Comparison of ENCODE assay signal across 14 mouse cellular contexts in genomic region chr15:86107831-86108471, GRCm38 (mm10). TPM values are rescaled to one million over a fixed set of nuclear protein-coding genes. Genes with fewer than 3 reads are reported as not detected.
DNase-seq lines count a peak whose midpoint lies in the region; ATAC-seq and TF ChIP-seq lines count a peak whose summit lies in the region.
"Had no signal": no experiment of that assay in that cellular context is flagged by ENCODE, and none has a peak within 500 bp of the region (broad histone marks: within the 10 kb centered on the region; RNA-seq: fewer than 3 reads in every experiment).

No protein-coding gene starts in this region.

- TF ChIP-seq CTCF in lung, embryonic 14.5 days (IDR thresholded peaks at IDR 0.05; ENCODE audit: low read depth), result 0 out of 2 replicates have a peak, but pooled peaks have one; percentile 8
- TF ChIP-seq CTCF in lung, adult 2 months (IDR thresholded peaks at IDR 0.05; ENCODE audit: insufficient read depth, low read length), result no peak

- WGBS in lung, embryonic 14.5 days, result 78% methylated on average over 11 of the region's 11 CpGs
- WGBS in lung, adult 2 months, result 86% methylated on average over 11 of the region's 11 CpGs
- 43% methylated on average over 11 of the region's 11 CpGs for WGBS in liver, embryonic 15.5 days (ENCODE audit: insufficient replicate concordance)

- no peak overlapping the region for H3K4me2 ChIP-seq in lung, embryonic 14.5 days
- peak overlapping the region; percentile 36 for H3K4me2 ChIP-seq in liver, embryonic 15.5 days
- H3K4me2 ChIP-seq: embryonic facial prominence, embryonic 15.5 days had no signal

- TF ChIP-seq POLR2A in lung, adult 2 months (IDR thresholded peaks at IDR 0.05; ENCODE audit: borderline replicate concordance, extremely low read depth, low read depth, low read length), result no peak

- peaks cover 11% of the 10 kb centered on the region for H3K4me1 ChIP-seq in lung, embryonic 14.5 days (ENCODE audit: insufficient read depth)
- peaks cover 4% of the 10 kb centered on the region for H3K4me1 ChIP-seq in lung, adult 2 months (ENCODE audit: control insufficient read depth, insufficient read depth, low read length)
- H3K4me1 ChIP-seq in liver, embryonic 15.5 days (replicated peaks), result peaks cover 98% of the 10 kb centered on the region

- no peaks in the 10 kb centered on the region for H3K27me3 ChIP-seq in lung, embryonic 14.5 days (ENCODE audit: insufficient read depth, low read length)
- H3K27me3 ChIP-seq in liver, embryonic 15.5 days, result no peaks in the 10 kb centered on the region
- H3K27me3 ChIP-seq: embryonic facial prominence, embryonic 15.5 days; Patski had no signal

- H3K27ac ChIP-seq in lung, embryonic 14.5 days (ENCODE audit: low read depth), result no peak overlapping the region
- H3K27ac ChIP-seq in liver, embryonic 15.5 days (replicated peaks), result peak overlapping the region; percentile 96
- H3K27ac ChIP-seq: embryonic facial prominence, embryonic 15.5 days had no signal

- peak; percentile 90 for DNase-seq in heart, adult 11 months
- no peak for DNase-seq in heart, postnatal 25 days (ENCODE audit: low spot score)
- DNase-seq in lung, embryonic 14.5 days, result no peak
- no peak for DNase-seq in lung, adult 2 months
- no peak for DNase-seq in frontal cortex, postnatal 36 days (ENCODE audit: low spot score in 2 of 2)
- DNase-seq: adrenal gland, postnatal 25 days; B cell, adult 2 months; kidney, adult 8-10 months; lung, postnatal 10 days had no signal

- H3K36me3 ChIP-seq in lung, embryonic 14.5 days (ENCODE audit: insufficient read depth), result no peaks in the 10 kb centered on the region
- H3K36me3 ChIP-seq in liver, embryonic 15.5 days (replicated peaks), result no peaks in the 10 kb centered on the region; the same call in 1 of the 2 replicates

- 0 out of 2 replicates have a peak, but pooled peaks have one; percentile 5 for ATAC-seq in lung, embryonic 14.5 days (ENCODE audit: insufficient read depth)
- ATAC-seq in erythroblast, adult 5-6 weeks (replicated peaks; ENCODE audit: low FRiP score, poor library complexity, severe bottlenecking), result peak; percentile 15
- peak; percentile 13 for ATAC-seq in liver, embryonic 15.5 days (ENCODE audit: insufficient read depth)
- ATAC-seq in activated CD4-positive, CD25-positive, alpha-beta regulatory T cell, adult 4 months, result no peak
- ATAC-seq: Patski had no signal

- H3K9me3 ChIP-seq in lung, embryonic 14.5 days (ENCODE audit: low read depth, low read length), result no peaks in the 10 kb centered on the region
- H3K9me3 ChIP-seq in liver, embryonic 15.5 days (replicated peaks), result no peaks in the 10 kb centered on the region
- H3K9me3 ChIP-seq: embryonic facial prominence, embryonic 15.5 days had no signal

- intact Hi-C loops in heart, postnatal 25 days (cut with DNase I), result no loop called here

- H3K4me3 ChIP-seq in lung, embryonic 14.5 days (ENCODE audit: low read depth, low read length), result no peak overlapping the region
- H3K4me3 ChIP-seq in lung, adult 2 months (replicated peaks; ENCODE audit: extremely low read depth, low read depth, low read length), result no peak overlapping the region
- no peak overlapping the region for H3K4me3 ChIP-seq in liver, embryonic 15.5 days (replicated peaks)
- H3K4me3 ChIP-seq: embryonic facial prominence, embryonic 15.5 days had no signal

- H3K9ac ChIP-seq in lung, embryonic 14.5 days, result no peak overlapping the region
- H3K9ac ChIP-seq in liver, embryonic 15.5 days, result peak overlapping the region; percentile 30; the same call in 1 of the 2 replicates
- H3K9ac ChIP-seq: embryonic facial prominence, embryonic 15.5 days had no signal

RNA-seq across cellular contexts. Expression of gene Gramd4, which starts 50.5 kb away (rescaled TPM):
- 10 to 100 TPM; 30.4 to 34.7 TPM for total RNA-seq in heart, postnatal 25 days (2021)
- 8.6 and 9.8 TPM in 2 replicates for polyA plus RNA-seq in lung, embryonic 14.5 days (2014; fragmentation: Nextera tagmentation; extraction: Ambion mirVana)
- 21.5 and 24.4 TPM in 2 replicates for polyA plus RNA-seq in lung, adult 2 months (2012; rRNA removed)
- total RNA-seq in erythroblast, adult 5-6 weeks (2015; ENCODE audit: low replicate concordance), result 3.3 and 7.3 TPM in 2 replicates
- 8.4 and 11.0 TPM in 2 replicates for total RNA-seq in erythroblast, adult 5-6 weeks (2017; ENCODE audit: low replicate concordance)
- 6.3 and 7.8 TPM in 2 replicates for polyA plus RNA-seq in liver, embryonic 15.5 days (2015; fragmentation: Nextera tagmentation; extraction: Ambion mirVana)
- polyA plus RNA-seq in activated CD4-positive, CD25-positive, alpha-beta regulatory T cell, adult 4 months (2017; shearing (Covaris generic)), result 10 to 100 TPM; 20.5 to 22.7 TPM
